Mouse (Mus musculus): ENCODE measurements around the gene Nisch. TPM values are rescaled to one million over a fixed set of nuclear protein-coding genes. Genes with fewer than 3 reads are reported as not detected.

Nisch gene
- 100 to 1,000 TPM; 129 to 142 (median 131) TPM for total RNA-seq (2022)

DNA sequence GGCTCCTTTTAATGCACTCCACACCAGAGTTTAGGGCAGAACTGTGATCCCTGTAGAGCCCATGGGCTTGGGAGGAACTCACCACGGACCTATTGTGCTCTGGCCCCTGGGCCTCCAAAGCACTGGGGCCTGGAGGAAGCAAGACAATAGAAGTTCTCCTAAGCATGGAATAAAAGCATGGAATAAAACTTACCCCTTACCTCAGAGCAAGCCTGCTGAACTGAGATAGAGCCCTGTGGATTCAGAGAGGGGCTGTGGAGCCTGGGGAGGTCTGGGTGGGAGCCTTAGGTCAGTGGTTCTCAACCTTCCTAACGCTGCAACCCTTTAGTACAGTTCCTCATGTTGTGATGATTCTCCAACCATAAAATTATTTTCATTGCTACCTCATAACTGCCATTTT, at the start of gene Nisch:
TSS of gene Nisch (minus strand) at position 101 of the 400 bp plus-strand sequence.
- DNase-seq (ENCODE audit: low spot score): no peak

GRCm38 (mm10) chr14:31260932-31261331, 44.2 kb upstream of the Nisch start:
- DNase-seq (ENCODE audit: low spot score): no peak

DNA sequence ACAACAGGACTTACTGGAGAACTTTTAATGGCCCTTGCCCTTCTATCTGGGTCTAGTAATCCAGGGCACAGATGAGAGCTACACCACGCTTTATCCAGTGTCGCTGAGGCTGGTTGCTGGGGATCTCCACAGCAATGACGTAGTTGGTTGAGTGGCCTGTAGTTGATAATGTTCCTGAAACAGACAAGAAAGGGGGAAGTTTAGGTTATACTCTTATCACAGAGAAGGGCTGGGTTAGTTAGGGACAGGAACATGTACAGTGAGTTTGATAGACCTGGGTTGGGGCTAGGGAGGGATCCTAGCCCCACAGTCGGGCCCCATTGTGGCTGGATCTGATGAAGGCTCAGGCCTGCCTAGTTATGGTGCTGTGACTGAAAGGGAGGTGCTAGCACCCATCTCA, 43.6 kb upstream of the Nisch start:
- DNase-seq (ENCODE audit: low spot score): no peak

DNA sequence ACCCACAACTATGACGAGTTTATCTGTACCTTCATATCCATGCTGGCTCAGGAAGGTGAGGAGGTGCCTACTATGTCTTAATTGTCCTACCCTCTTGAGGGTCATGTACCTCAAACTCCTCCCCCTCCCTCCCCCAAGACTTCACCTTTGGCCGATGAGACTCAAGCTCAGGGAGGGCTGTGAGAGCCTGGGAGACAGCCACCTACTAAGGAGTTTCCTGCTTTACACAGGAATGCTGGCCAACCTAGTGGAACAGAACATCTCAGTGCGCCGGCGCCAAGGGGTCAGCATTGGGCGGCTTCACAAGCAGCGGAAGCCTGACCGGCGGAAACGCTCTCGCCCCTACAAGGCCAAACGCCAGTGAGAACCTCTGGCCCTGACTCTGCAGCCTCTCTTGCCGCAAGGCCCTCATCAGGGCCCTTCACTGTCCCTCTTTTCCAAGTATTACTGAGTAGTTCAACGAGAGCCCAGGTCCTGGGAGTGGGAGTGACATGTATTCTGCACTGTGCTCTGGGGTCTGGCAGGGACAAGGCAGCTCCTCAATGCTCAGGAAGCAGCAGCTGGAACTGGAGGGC, 41.8 kb upstream of the Nisch start:
- no peak for DNase-seq (ENCODE audit: low spot score)

GRCm38 (mm10) chr14:31252091-31252490, 35.3 kb upstream of the Nisch start:
- no peak for DNase-seq (ENCODE audit: low spot score)

- no peak for DNase-seq (ENCODE audit: low spot score)
These were observed 34.9 kb upstream of the Nisch start for GRCm38 (mm10) chr14:31251626-31252025.

DNA sequence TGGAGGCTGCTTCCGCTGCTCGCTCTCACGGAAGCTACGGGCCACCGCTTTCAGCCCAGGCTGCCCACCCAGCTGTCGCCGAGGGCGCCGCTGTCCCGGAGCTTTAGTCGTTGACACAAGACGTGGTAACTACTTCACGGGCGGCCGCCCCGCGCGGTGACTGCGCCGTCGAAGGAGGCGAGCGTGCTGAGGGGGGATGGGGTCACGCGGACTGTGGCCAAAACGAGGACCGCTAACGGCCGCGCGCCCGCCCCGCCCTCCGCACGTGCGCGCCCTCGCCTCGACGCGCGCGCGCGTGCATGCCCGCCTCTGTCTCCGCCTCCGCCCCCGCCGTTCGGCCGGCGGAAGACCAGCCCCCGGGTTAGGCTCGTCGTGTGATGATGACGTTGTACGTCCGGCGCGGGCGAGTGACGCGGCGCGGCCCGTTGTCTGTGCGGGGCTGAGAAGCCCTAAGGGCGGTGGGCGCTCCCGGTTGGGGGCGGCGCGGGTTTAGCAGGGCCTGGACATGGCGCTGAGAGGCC, 34.4 kb upstream of the Nisch start, which contains the start of the genes Phf7 and Bap1:
TSS of gene Phf7 (minus strand) at position 234 of the 521 bp plus-strand sequence.
TSS of gene Bap1 (plus strand) at position 367 of the 521 bp plus-strand sequence.
- DNase-seq (ENCODE audit: low spot score): peak; percentile 93

DNA sequence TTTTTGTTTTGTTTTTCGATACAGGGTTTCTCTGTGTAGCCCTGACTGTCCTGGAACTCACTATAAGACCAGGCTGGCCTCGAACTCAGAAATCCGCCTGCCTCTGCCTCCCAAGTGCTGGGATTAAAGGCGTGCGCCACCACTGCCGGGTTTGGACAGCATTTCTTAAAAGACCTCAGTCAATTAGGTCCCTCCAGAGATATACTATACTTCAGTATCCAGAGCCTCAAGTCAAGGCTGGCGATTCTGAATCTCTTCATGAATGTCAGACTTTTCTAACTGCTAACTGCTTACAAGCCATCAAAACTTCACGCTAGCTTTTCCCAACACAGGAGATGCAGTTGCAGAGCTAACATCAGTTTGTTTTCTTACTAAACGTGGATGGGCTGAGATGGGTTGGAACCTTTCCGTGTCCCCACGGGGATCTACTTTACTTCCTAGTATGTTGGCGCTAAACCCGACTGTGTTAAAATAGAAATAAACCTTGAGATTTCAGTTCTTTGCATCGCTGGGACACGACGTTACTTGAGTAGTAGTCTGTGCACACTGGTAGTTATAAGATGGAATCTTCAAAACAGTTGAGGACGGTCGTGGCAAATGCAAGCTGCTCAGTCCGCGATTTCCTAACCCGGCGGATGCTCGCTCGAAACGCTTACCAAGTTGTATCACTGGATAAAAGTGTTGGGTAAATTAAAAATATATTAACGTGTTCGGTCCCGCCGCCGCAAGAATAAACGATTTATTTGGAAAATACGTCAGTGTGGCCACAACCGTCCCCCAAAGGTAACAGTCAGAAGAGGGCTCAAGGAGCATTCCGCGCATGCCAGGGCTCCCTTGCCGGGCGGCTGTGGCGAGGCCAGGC, 33.7 kb upstream of the Nisch start:
- DNase-seq (ENCODE audit: low spot score): no peak

DNA sequence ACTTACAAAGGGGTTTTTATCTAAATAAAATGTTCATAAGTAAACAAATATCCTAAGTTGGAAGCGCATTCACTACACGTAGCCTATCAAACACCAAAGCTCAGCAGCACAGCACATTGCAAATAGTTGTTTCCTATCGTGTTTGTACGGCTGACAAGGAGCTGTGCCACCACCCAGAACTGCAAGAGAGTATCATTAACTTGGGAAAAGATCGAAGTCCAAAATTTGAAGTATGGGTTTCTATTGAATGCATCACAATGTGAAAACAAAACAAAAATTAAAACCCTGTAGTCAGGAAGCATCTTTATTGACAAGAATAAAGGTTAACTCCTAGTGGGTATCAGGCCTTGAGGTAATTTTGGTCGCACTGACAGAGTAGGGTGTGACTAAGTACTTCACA, 31.6 kb upstream of the Nisch start:
- no peak for DNase-seq (ENCODE audit: low spot score)

GRCm38 (mm10) chr14:31245946-31246345, 29.2 kb upstream of the Nisch start:
- no peak for DNase-seq (ENCODE audit: low spot score)

DNA sequence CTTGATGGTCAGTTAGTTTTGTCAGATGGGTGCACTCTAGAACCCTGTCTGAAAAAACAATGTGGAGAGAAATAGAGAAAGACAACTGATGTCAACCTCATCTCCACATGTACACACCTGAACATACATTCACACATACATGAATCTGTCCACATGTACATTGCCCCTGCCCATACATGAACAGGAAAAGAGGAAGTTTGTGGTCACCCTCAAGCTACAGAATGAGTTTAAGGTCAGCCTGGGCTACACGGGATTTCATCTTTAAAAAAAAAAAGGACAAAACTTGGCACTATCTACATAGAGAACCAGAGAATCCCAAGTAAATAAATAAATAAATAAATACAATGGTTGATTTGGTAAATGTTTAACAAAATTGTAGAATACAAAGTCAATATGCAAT, 28.0 kb upstream of the Nisch start:
- DNase-seq (ENCODE audit: low spot score): no peak

DNA sequence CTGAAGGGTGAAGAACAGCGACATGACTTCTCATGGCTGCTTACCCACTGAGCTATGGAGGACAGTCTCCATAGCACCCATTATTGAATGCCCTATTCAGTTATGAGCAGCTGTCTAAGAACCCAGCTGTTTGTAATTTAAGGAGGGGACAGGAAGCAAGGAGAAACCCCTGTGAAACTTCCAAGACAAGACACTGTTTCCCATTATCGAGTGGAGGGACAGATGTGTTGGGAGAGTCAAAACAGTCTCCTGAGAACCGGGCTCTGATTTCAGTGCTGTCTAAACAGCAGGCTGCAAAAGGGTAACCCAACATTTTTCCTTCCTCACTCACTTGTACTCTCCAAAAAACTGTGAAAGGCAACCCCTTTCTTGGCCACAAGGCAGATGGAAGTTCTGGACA, 23.8 kb upstream of the Nisch start:
- no peak for DNase-seq (ENCODE audit: low spot score)

DNA sequence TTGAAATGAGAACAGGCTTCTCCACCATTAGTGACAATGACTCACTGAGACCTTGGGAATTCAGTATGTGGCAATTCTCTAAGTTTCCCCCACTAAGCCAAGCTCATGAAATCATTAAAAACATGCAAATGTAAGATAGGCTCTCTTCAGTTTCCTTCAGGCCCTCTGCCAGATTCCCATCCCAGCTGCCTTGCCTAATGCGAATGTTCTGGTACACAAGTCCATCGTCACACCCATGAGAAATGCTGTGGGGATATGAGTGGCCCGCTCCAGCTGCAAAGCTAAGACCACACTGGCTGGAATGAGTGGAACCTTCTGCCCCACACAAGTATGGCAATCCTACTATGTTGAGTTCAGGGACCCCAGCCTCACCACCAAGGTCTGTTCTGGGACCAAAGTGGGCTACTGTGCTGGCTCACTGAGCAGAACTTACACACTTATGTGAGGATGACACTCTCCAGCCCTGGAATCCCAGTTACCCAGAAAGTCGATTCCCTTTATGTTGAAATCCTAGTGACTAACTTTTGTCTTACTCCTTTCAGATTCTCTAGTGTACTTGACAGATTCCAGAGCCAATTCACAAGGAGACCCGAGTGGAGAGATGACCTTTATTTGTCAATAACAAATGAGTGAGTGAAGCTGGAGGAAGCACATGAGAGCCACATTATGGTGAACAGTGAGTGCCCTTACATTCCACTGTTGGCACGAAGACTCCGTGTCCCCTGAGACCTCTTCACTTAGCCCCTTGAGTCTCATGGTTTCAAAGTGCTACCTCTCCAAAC, 20.5 kb upstream of the Nisch start:
- DNase-seq (ENCODE audit: low spot score): peak; percentile 65

- DNase-seq (ENCODE audit: low spot score): peak; percentile 85
These were observed 17.3 kb upstream of the Nisch start for GRCm38 (mm10) chr14:31233996-31234591.

GRCm38 (mm10) chr14:31233070-31233995, 16.6 kb upstream of the Nisch start:
- DNase-seq (ENCODE audit: low spot score): no peak

DNA sequence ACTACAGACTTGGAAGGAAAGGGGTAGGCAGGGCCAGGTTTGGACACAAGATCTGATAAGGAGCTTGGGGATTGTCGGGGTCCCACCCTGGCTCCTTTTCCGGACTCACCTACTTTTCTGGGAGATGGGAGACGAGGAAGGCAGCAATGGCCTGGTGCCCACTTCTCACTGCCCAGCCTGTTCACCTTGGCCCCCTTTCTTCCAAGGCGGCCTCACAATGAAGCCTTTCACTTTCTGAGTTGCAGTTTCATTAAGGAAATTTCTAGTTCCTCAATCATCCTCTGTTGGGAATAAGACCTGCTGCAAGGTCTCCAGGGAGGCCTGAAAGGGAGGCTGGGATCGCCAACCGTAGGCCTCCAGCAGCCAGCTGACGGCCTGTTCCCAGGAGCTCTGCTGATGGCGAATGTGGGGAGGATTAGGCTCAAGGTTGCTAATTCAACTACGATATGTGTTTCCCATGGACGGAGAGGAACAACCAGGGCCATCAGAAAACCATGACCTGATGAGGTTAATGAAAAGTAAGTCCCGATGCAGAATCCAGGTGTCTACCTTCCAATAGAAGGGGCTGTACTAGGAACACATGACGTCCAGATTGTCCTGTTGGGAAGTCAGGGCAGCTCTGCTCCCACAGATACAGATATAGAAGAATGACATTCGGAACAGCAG, 15.8 kb upstream of the Nisch start:
- DNase-seq (ENCODE audit: low spot score): peak; percentile 66

DNA sequence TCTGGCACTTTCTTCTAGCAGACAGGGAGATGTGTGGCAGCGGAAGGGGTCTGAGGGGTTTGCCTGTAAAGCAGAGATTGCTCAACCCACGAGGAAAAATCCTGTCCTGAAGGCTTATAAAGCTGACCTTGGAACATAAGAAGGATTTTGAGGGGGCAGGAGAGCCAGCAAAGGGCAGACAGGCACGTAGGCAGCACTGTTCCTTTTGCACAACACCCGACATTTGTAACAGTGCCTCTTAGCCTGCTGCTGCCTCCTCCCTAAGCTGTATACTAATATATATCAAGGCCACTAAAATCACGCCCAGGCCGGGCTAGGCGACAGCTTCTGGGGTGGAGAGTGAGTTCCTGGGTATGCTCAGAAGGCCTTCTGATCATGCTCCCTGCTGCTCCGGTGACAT, 13.7 kb upstream of the Nisch start:
- no peak for DNase-seq (ENCODE audit: low spot score)

- DNase-seq (ENCODE audit: low spot score): no peak
These were observed 11.5 kb upstream of the Nisch start for GRCm38 (mm10) chr14:31228234-31228633.

DNA sequence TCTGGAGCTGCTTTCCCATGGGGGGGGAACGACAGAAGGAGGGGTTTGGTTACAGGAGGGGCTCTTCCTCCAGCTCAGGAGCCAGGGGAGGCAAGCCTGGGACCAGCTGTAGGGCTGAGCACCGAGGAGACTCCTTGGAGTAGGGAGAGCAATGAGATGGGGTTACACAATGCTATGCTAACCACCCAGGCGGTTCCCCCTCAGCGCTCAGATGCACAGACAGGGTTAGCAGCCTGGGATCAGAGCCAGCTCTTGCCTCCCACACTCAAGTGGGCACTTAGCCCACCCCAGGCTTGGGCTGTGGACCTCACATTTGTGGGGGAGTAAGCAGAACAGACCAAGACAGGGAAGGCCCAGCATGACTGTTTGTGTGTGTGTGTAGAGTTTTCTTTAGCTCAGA, 10.2 kb upstream of the Nisch start:
- no peak for DNase-seq (ENCODE audit: low spot score)

- DNase-seq (ENCODE audit: low spot score): peak; percentile 46
These were observed 920 bp upstream of the Nisch start, which contains the start of gene Sema3g for GRCm38 (mm10) chr14:31217666-31218065. Gene Sema3g (plus strand): TSS chr14:31217860.

Data from heart, adult 8-10 months (tissue).